Mouse (Mus musculus) testis, adult 2 months (tissue): ENCODE data around the gene Vash2.

Experiments
- CTCF ChIP-seq: fragments of 200-500 bp; IDR thresholded peaks from 2 replicates; pipeline ENCODE4 v1.5.1; 2012; ENCODE audit warnings: low read depth, mild to moderate bottlenecking, inconsistent platforms, low read length, moderate library complexity; ENCODE audit not compliant: control insufficient read depth, insufficient read depth, insufficient replicate concordance
- POLR2A ChIP-seq: fragments of 200-500 bp; IDR thresholded peaks from 2 replicates; pipeline ENCODE4 v1.6.1; 2012; ENCODE audit warnings: low read depth, mild to moderate bottlenecking, inconsistent platforms, low read length, moderate library complexity; ENCODE audit not compliant: control insufficient read depth

- TF ChIP-seq CTCF (no peak), POLR2A (no peak)
Observed at GRCm38 (mm10) chr1:190912623-190913022, 66.5 kb downstream of the Vash2 start.
